Mouse (Mus musculus): ENCODE data around the gene Tll2.

The Tll2 gene

GRCm38 (mm10) chr19:41083646-41084045 lies 123.0 kb downstream of the Tll2 start:
- no peak for DNase-seq

- no peak for DNase-seq
Measured at GRCm38 (mm10) chr19:41081589-41081988, 125.0 kb downstream of the Tll2 start.

GRCm38 (mm10) chr19:41076906-41077305 lies 129.7 kb downstream of the Tll2 start, which contains the start of gene Opalin:
Gene Opalin, minus strand, starts transcription at chr19:41077113.
- no peak for DNase-seq

- DNase-seq: no peak
Measured at GRCm38 (mm10) chr19:41073746-41074455, 132.7 kb downstream of the Tll2 start.

- DNase-seq: peak; percentile 71
Measured at GRCm38 (mm10) chr19:41071500-41071899, 135.1 kb downstream of the Tll2 start.

- no peak for DNase-seq
Measured at GRCm38 (mm10) chr19:41054702-41055101, 151.9 kb downstream of the Tll2 start.

GRCm38 (mm10) chr19:41053530-41053929 lies 153.1 kb downstream of the Tll2 start:
- no peak for DNase-seq

GRCm38 (mm10) chr19:41052247-41052646 lies 154.4 kb downstream of the Tll2 start:
- DNase-seq: no peak

- DNase-seq: no peak
Measured at GRCm38 (mm10) chr19:41051714-41052113, 154.9 kb downstream of the Tll2 start.

GRCm38 (mm10) chr19:41048187-41048559 lies 158.5 kb downstream of the Tll2 start:
- DNase-seq: no peak

GRCm38 (mm10) chr19:41047437-41048186 lies 159.0 kb downstream of the Tll2 start:
- no peak for DNase-seq

- no peak for DNase-seq
Measured at GRCm38 (mm10) chr19:41045091-41045770, 161.4 kb downstream of the Tll2 start.

- no peak for DNase-seq
Measured at GRCm38 (mm10) chr19:41039110-41039509, 167.5 kb downstream of the Tll2 start.

GRCm38 (mm10) chr19:41035809-41036551 lies 170.7 kb downstream of the Tll2 start:
- DNase-seq: no peak
